Mouse (Mus musculus) erythroblast, embryonic 14.5 days (primary cell): ENCODE data around the gene Rpia. TPM values are rescaled to one million over a fixed set of nuclear protein-coding genes. Genes with fewer than 3 reads are reported as not detected.
A peak's percentile ranks its signal among the peaks of the same experiment; 100 is the strongest.

Source experiments
- H3K27me3 ChIP-seq: 2 replicates; pipeline ENCODE4 v1.6.1; 2012; ENCODE audit warnings: inconsistent platforms; ENCODE audit not compliant: control insufficient read depth
- H3K36me3 ChIP-seq: 2 replicates; pipeline ENCODE4 v1.6.1; 2012; ENCODE audit warnings: mild to moderate bottlenecking, inconsistent platforms; ENCODE audit not compliant: control insufficient read depth
- H3K4me1 ChIP-seq: 2 replicates; pipeline ENCODE4 v1.6.1; 2012; ENCODE audit warnings: inconsistent platforms; ENCODE audit not compliant: control insufficient read depth
- H3K4me3 ChIP-seq: replicated peaks from 2 replicates; pipeline ENCODE3; 2012; ENCODE audit warnings: moderate library complexity, mild to moderate bottlenecking, inconsistent platforms
- H3K9me3 ChIP-seq: 2 replicates; pipeline ENCODE4 v1.6.1; 2012; ENCODE audit warnings: low read length, inconsistent platforms, mixed read lengths; ENCODE audit not compliant: control insufficient read depth
- GATA1 ChIP-seq: IDR thresholded peaks from 2 replicates; pipeline ENCODE4 v1.6.1; 2012; ENCODE audit warnings: low read length, inconsistent platforms, mixed read lengths
- TAL1 ChIP-seq: IDR thresholded peaks from 3 replicates; pipeline ENCODE4 v1.6.1; 2012; ENCODE audit warnings: low read length, inconsistent platforms, mixed read lengths
- polyA plus RNA-seq: library from polyadenylated mRNA; stranded (reverse); fragments of >175 nt; gene quantifications from 2 replicates; pipeline ENCODE4 v1.2.3, GENCODE M21; 2012

Rpia gene
- polyA plus RNA-seq, 1 experiment: 1.7 TPM

- TF ChIP-seq GATA1 (no peak), TAL1 (no peak)
- H3K9me3 ChIP-seq: no peaks in the 10 kb centered on the region
- H3K36me3 ChIP-seq: peaks cover 40% of the 10 kb centered on the region
Measured at GRCm38 (mm10) chr6:70763881-70764280, 28.2 kb downstream of the Rpia start.

GRCm38 (mm10) chr6:70762659-70763058 is 29.4 kb downstream of the Rpia start:
- Histone ChIP-seq H3K36me3 (peaks cover 27% of the 10 kb centered on the region), H3K9me3 (no peaks in the 10 kb centered on the region), H3K4me1 (no peaks in the 10 kb centered on the region), H3K27me3 (no peaks in the 10 kb centered on the region), H3K4me3 (no peak overlapping the region)
- TF ChIP-seq TAL1 (no peak), GATA1 (no peak)

More at GRCm38 (mm10) chr6:70763881-70764280, 28.2 kb downstream of the Rpia start:
- Histone ChIP-seq H3K4me1 (no peaks in the 10 kb centered on the region), H3K4me3 (no peak overlapping the region), H3K27me3 (no peaks in the 10 kb centered on the region)

- Histone ChIP-seq H3K4me1 (no peaks in the 10 kb centered on the region), H3K9me3 (no peaks in the 10 kb centered on the region), H3K36me3 (peaks cover 12% of the 10 kb centered on the region), H3K4me3 (no peak overlapping the region), H3K27me3 (no peaks in the 10 kb centered on the region)
- no peak for TF ChIP-seq GATA1
- TF ChIP-seq TAL1: no peak
Measured at GRCm38 (mm10) chr6:70760951-70761350, 31.1 kb downstream of the Rpia start.

- H3K9me3 ChIP-seq: no peaks in the 10 kb centered on the region
- H3K4me1 ChIP-seq: peaks cover 15% of the 10 kb centered on the region
- no peak for TF ChIP-seq TAL1
- TF ChIP-seq GATA1: no peak
- H3K36me3 ChIP-seq: no peaks in the 10 kb centered on the region
- no peaks in the 10 kb centered on the region for H3K27me3 ChIP-seq
- H3K4me3 ChIP-seq: no peak overlapping the region
Measured at GRCm38 (mm10) chr6:70754833-70755232, 37.2 kb downstream of the Rpia start.

DNA sequence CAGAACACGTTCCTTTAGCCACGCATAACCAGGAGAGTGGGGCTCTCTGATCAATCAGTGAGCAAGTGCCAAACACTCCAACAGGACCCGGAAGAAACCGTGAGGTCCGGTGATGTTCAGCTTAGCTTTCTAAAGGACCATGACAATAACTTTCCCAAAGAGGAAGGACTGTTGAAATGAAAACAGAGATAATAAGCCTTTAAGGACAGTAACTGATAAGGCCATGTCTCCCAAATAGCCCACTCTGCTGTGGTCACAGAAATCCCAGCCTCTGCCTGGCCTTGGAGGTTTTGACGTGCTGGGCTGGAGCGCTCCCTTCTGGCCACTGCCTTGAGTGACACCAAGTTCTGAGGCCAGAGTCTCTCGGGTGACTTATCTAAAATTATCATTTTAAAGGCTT is 39.7 kb downstream of the Rpia start:
- Histone ChIP-seq H3K27me3 (no peaks in the 10 kb centered on the region), H3K4me3 (peak overlapping the region; percentile 50), H3K36me3 (no peaks in the 10 kb centered on the region), H3K4me1 (peaks cover 15% of the 10 kb centered on the region), H3K9me3 (no peaks in the 10 kb centered on the region)
- no peak for TF ChIP-seq GATA1
- TF ChIP-seq TAL1: no peak

- peaks cover 15% of the 10 kb centered on the region for H3K4me1 ChIP-seq
- H3K27me3 ChIP-seq: no peaks in the 10 kb centered on the region
- H3K4me3 ChIP-seq: peak overlapping the region; percentile 50
- no peaks in the 10 kb centered on the region for H3K36me3 ChIP-seq
- no peak for TF ChIP-seq TAL1
- no peak for TF ChIP-seq GATA1
- no peaks in the 10 kb centered on the region for H3K9me3 ChIP-seq
Measured at GRCm38 (mm10) chr6:70751898-70752273, 40.1 kb downstream of the Rpia start.

- H3K36me3 ChIP-seq: no peaks in the 10 kb centered on the region
- H3K4me3 ChIP-seq: no peak overlapping the region
- no peaks in the 10 kb centered on the region for H3K9me3 ChIP-seq
- peaks cover 15% of the 10 kb centered on the region for H3K4me1 ChIP-seq
- no peak for TF ChIP-seq TAL1
- TF ChIP-seq GATA1: no peak
- no peaks in the 10 kb centered on the region for H3K27me3 ChIP-seq
Measured at GRCm38 (mm10) chr6:70751251-70751897, 40.7 kb downstream of the Rpia start.

DNA sequence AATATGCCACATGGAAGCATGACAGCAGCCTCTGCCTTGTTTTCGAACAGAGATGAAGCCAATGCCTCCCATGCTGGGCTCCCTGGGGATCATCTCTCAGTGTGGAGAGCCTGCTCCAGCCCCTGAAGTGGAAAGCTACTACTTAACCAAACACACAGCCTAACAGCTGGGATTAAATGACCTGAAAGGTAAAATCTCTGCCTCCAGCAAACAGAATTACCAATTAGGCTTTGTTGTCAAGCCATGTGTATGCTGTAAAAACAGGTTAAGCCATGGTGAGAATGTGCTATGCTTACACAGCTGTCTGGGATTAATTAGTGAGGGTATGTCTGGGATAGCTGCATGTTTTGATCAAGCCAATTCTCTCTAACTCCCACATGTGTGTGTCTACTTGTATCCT is 42.3 kb downstream of the Rpia start:
- Histone ChIP-seq H3K9me3 (no peaks in the 10 kb centered on the region), H3K4me3 (no peak overlapping the region), H3K27me3 (no peaks in the 10 kb centered on the region), H3K4me1 (peaks cover 18% of the 10 kb centered on the region), H3K36me3 (no peaks in the 10 kb centered on the region)
- TF ChIP-seq GATA1: no peak
- TF ChIP-seq TAL1: no peak

DNA sequence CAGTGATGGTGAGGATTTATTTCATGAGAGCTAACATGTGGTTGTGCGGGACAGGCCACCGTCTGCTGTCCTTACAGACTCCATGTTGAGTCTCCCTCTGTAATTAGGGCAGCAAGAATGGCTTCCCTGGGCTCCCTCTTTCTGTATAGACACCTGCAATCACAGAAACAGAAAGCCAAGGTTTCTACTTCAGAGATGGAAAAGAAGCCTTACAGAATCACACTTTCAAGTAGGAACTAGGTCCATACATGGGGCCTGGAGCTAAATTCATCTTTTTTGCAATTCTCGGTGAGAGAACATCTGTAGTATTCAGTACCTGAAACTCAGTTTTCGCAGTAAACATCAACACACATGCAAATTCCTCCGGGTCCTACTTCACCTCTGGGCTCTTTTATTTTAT is 44.3 kb downstream of the Rpia start:
- no peak overlapping the region for H3K4me3 ChIP-seq
- no peaks in the 10 kb centered on the region for H3K27me3 ChIP-seq
- no peak for TF ChIP-seq GATA1
- TF ChIP-seq TAL1: no peak
- H3K9me3 ChIP-seq: no peaks in the 10 kb centered on the region
- H3K4me1 ChIP-seq: peaks cover 25% of the 10 kb centered on the region
- no peaks in the 10 kb centered on the region for H3K36me3 ChIP-seq

GRCm38 (mm10) chr6:70743902-70744301 is 48.1 kb downstream of the Rpia start:
- no peaks in the 10 kb centered on the region; the same call in 1 of the 2 replicates for H3K36me3 ChIP-seq
- no peaks in the 10 kb centered on the region for H3K9me3 ChIP-seq

More at GRCm38 (mm10) chr6:70743902-70744301, 48.1 kb downstream of the Rpia start:
- H3K4me1 ChIP-seq: peaks cover 27% of the 10 kb centered on the region
- no peak overlapping the region for H3K4me3 ChIP-seq
- no peaks in the 10 kb centered on the region for H3K27me3 ChIP-seq
- TF ChIP-seq GATA1: no peak
- no peak for TF ChIP-seq TAL1
